Mouse (Mus musculus) neural tube, embryonic 10.5 days (tissue): ENCODE measurements around the gene Olfr609.
"Not testable (repeated sequence)": the region's sequence is repeated elsewhere in the genome, so short reads cannot be mapped to it uniquely, and the experiment has no call there.

ENCODE experiments used
- DNase-seq: peaks from one replicate; pipeline ENCODE4 v3.0.0-alpha.2; 2017; ENCODE audit warnings: low spot score; ENCODE audit errors: extremely low spot score

Olfr609 gene

GRCm38 (mm10) chr7:103497962-103498361, at the start of gene Olfr609:
TSS of gene Olfr609 (minus strand) at chr7:103498062.
- no peak for DNase-seq

DNA sequence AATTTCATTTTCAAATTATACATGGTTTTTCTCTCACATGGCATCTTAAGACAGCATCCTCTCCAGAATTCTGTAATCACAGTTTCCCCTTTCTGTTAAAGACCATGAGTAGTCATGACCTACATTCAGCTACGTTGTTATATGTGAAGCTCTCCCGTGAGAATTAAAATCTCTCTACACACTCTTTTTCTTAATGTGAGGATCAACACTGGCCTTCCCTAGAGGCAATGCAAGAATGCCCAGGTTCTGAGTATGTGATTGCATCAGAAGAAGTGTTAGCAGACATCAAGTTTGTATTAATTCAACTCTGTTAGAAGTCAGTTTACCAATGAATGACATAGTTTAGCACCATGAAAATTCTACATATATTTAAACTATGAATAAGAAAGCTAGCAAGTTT, 44.8 kb upstream of the Olfr609 start, which contains the start of gene Olfr612:
Gene Olfr612, minus strand, starts transcription at position 101 of the 400 bp plus-strand sequence.
- not testable (repeated sequence) for DNase-seq

- DNase-seq, result not testable (repeated sequence)
Measured at GRCm38 (mm10) chr7:103520746-103521145, 22.9 kb upstream of the Olfr609 start, which contains the start of gene Olfr611. TSS of gene Olfr611 (minus strand) at chr7:103520846.

GRCm38 (mm10) chr7:103512022-103512421, 14.2 kb upstream of the Olfr609 start, which contains the start of gene Olfr610:
TSS of gene Olfr610 (minus strand) at chr7:103512122.
- no peak for DNase-seq

DNA sequence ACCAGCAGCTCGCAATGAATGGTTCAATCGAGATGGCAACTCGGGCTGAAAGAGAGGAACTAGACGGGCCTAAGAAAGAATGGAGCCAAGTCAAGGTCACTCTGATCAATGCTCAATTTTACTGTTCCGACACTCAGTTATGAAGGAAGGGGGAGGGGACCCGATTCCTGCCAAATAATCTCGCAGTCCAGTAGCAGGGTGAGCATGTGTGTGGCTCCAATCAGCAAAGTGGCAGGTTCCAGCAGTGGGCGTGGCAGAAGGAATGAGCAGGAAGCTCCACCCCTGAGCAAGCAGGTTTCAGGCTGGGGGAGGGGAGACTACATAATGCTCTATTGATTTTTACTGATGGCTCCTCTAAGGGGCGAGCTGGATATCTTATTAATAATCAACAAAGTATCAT, 20.8 kb downstream of the Olfr609 start:
- not testable (repeated sequence) for DNase-seq

DNA sequence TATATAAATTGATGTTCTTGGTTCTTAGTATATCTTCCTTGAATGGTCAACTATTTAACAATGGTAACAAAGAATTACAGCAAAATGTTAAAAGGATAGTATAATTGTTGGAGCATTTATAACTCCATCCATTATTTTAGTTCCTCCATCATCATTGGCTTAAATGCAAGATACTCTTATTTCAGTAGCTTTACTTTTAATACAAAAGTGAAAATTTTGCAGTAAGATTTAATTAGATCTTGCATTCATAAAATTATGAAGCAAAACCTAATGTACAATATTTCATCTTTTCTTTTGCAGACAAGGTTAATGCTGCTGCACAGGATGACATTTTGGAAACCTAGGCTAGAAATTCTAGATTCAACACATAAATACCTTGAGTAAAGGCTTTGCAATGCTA, 28.3 kb downstream of the Olfr609 start, which contains the start of gene Olfr608:
Gene Olfr608, plus strand, starts transcription at position 301 of the 400 bp plus-strand sequence.
- no peak for DNase-seq

- DNase-seq, result no peak
Measured at GRCm38 (mm10) chr7:103460590-103460989, 37.3 kb downstream of the Olfr609 start.

DNA sequence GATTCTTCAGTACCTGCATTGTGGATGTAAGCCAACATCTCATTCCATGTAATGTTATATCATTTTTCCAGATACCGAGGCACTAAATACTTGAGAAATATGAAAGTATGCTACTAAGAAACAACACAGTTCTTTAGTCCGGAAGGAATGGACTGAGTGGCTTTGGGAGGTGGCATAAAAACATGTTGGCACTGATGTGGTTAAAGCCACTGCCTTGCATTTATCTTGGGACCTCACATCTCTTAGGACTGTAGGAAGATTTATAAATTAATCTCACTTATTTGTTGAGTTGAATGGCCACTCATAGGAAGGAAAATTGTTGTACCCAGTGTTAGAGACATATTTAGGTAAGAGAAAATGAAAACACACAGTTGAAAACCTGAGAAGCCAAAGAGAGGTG, 49.1 kb downstream of the Olfr609 start, which contains the start of gene Olfr606:
Gene Olfr606, plus strand, starts transcription at position 301 of the 400 bp plus-strand sequence.
- no peak for DNase-seq

- DNase-seq, result no peak
Measured at GRCm38 (mm10) chr7:103445339-103445738, 52.5 kb downstream of the Olfr609 start, which contains the start of gene Olfr605. TSS of gene Olfr605 (minus strand) at chr7:103445439.
